Mouse (Mus musculus) megakaryocyte, embryonic 14.5 days (primary cell): ENCODE results near the gene Cryzl1.

ENCODE experiments used
- FLI1 ChIP-seq: IDR thresholded peaks from 2 replicates; pipeline ENCODE4 v1.6.1; 2012; ENCODE audit warnings: low read length, inconsistent platforms, mixed read lengths
- GATA1 ChIP-seq: IDR thresholded peaks from 3 replicates; pipeline ENCODE4 v1.6.1; 2012; ENCODE audit warnings: mixed read lengths, low read length, inconsistent platforms, borderline replicate concordance

- TF ChIP-seq GATA1 (no peak), FLI1 (no peak)
Measured at GRCm38 (mm10) chr16:91644901-91645300, 83.9 kb downstream of the Cryzl1 start.
